Mouse (Mus musculus): ENCODE data around the gene Syvn1. TPM values are rescaled to one million over a fixed set of nuclear protein-coding genes. Genes with fewer than 3 reads are reported as not detected.

The Syvn1 gene
- polyA plus RNA-seq, 1 experiment from 2014 or later = 17.7 TPM

DNA sequence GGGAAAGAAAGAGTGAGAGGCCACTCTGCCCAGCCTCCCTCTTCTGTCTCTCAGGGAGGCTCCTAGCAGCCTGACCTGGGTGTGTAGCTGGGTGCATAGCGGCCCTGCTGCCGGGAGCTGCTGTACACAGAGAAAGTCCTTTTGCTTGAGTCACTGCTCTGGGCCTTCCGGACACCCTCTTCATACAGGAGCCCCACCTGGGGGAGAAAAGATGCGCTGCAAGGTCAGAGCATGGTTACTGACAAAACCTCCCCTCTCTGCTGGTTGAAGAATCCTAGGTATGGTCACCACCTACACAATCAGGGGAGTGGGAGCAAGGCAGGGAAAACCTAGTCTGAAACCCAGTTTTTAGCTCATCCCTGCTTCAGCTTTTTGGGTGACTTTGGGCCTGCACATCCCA lies 22.6 kb downstream of the Syvn1 start:
- no peak overlapping the region for H3K27ac ChIP-seq (ENCODE audit: low read depth, low read length)
- 66% methylated on average over 4 of the region's 4 CpGs for WGBS
- no peak overlapping the region for H3K9ac ChIP-seq (ENCODE audit: low read depth, low read length)
- peaks cover 37% of the 10 kb centered on the region for H3K36me3 ChIP-seq (ENCODE audit: control insufficient read depth, insufficient read depth)
- no peaks in the 10 kb centered on the region for H3K27me3 ChIP-seq (replicated peaks; ENCODE audit: control insufficient read depth, insufficient read depth, low read length)
- no peaks in the 10 kb centered on the region for H3K9me3 ChIP-seq (ENCODE audit: control insufficient read depth)
- H3K4me1 ChIP-seq (replicated peaks; ENCODE audit: control insufficient read depth, insufficient read depth, low read length) = no peaks in the 10 kb centered on the region
- ATAC-seq = no peak
- H3K4me2 ChIP-seq (replicated peaks; ENCODE audit: low read depth) = no peak overlapping the region
- H3K4me3 ChIP-seq (ENCODE audit: low read depth, low read length) = no peak overlapping the region
- peak; percentile 23; the same call in 1 of the 2 replicates for TF ChIP-seq CTCF (IDR thresholded peaks at IDR 0.05; ENCODE audit: low read depth)

DNA sequence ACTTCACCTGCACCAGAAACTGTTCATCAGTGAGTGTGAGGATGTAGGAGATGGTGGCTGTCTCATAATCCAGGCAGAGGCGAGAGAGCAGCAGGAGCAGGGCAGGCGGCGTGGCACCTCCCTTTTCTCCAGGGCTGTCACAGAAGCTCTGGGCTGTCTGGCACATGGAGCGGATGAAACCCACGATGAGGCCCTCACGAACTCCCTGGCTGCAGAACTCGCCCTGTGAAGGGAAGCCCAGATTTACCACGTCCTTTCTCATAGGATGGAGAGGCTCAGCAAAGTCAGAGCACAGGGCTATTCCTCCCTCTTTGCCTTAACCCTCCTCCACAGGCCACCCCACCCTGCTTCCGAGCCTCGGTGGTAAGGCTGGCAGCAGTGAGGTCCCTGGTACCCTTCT lies 23.5 kb downstream of the Syvn1 start:
- H3K4me1 ChIP-seq (replicated peaks; ENCODE audit: control insufficient read depth, insufficient read depth, low read length) = no peaks in the 10 kb centered on the region
- WGBS = 88% methylated on average over 10 of the region's 10 CpGs
- H3K9me3 ChIP-seq (ENCODE audit: control insufficient read depth) = no peaks in the 10 kb centered on the region
- H3K36me3 ChIP-seq (ENCODE audit: control insufficient read depth, insufficient read depth) = peaks cover 37% of the 10 kb centered on the region
- no peak for ATAC-seq
- TF ChIP-seq CTCF (IDR thresholded peaks at IDR 0.05; ENCODE audit: low read depth) = no peak
- H3K4me3 ChIP-seq (ENCODE audit: low read depth, low read length) = no peak overlapping the region
- H3K27ac ChIP-seq (ENCODE audit: low read depth, low read length) = no peak overlapping the region
- no peak overlapping the region for H3K9ac ChIP-seq (ENCODE audit: low read depth, low read length)
- no peak overlapping the region for H3K4me2 ChIP-seq (replicated peaks; ENCODE audit: low read depth)
- no peaks in the 10 kb centered on the region for H3K27me3 ChIP-seq (replicated peaks; ENCODE audit: control insufficient read depth, insufficient read depth, low read length)

DNA sequence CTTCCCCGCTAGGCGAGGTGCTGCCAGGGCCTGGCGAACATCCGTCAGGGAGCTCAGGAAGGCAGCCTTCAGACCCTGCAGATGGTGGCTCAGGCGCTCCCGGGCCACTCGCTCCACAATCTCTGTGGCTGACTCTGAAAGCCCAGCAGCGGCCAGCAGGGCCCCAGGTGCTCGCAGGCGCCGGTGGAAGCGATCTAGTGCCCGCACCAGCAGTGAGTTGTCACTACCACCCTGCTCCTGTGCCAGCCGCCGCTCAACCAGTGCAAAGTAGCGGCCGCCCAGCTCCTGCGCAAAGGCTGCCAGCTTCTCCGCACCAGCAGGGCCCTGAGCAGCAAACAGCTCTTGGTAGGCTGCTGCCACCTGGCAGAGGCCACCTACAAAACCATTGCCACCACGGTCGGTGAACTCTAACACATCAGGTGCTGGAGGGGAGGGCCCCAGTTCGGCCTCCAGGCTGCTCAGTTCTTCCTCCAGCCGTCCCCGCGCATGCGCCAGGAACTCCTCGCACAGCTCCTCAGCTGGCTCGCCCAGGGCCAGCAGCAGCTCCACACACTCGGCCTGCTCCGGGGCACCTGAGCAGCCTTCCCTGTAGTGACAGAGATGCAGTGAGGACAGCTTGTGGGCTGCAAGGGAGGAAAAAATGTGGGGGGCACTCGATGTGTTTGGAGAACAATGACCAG lies 24.3 kb downstream of the Syvn1 start:
- H3K4me3 ChIP-seq (ENCODE audit: low read depth, low read length) = no peak overlapping the region
- no peaks in the 10 kb centered on the region for H3K27me3 ChIP-seq (replicated peaks; ENCODE audit: control insufficient read depth, insufficient read depth, low read length)
- no peak for ATAC-seq
- no peak overlapping the region for H3K27ac ChIP-seq (ENCODE audit: low read depth, low read length)
- peaks cover 37% of the 10 kb centered on the region for H3K36me3 ChIP-seq (ENCODE audit: control insufficient read depth, insufficient read depth)
- no peaks in the 10 kb centered on the region for H3K4me1 ChIP-seq (replicated peaks; ENCODE audit: control insufficient read depth, insufficient read depth, low read length)
- H3K9me3 ChIP-seq (ENCODE audit: control insufficient read depth) = no peaks in the 10 kb centered on the region
- no peak overlapping the region for H3K4me2 ChIP-seq (replicated peaks; ENCODE audit: low read depth)
- H3K9ac ChIP-seq (ENCODE audit: low read depth, low read length) = no peak overlapping the region
- no peak for TF ChIP-seq CTCF (IDR thresholded peaks at IDR 0.05; ENCODE audit: low read depth)
- WGBS = 91% methylated on average over 31 of the region's 31 CpGs

DNA sequence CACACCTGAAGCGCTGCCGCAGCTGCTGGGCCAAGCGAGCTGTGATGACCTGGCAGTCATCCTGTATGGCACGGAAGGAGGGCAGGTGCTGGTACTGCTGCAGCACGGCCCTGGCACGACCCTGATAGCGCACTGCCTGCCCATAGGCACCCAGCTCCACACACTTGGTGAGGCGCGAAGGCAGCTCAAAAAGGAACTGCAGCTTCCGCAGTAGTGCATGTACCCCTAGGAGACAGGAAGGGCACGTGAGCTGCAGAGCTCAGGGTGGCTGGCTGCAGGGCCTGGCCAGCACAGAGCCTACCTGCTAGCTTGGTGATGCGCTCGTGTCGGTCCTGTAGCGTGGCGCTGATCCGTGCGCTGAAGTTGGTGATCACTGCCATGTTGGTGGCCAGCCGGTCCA lies 24.9 kb downstream of the Syvn1 start:
- no peak for ATAC-seq
- no peak for TF ChIP-seq CTCF (IDR thresholded peaks at IDR 0.05; ENCODE audit: low read depth)
- 0 out of 2 replicates have a peak, but pooled peaks cover 2% of the 10 kb centered on the region for H3K4me1 ChIP-seq (replicated peaks; ENCODE audit: control insufficient read depth, insufficient read depth, low read length)
- WGBS = 92% methylated on average over 19 of the region's 19 CpGs
- H3K9ac ChIP-seq (ENCODE audit: low read depth, low read length) = no peak overlapping the region
- no peak overlapping the region for H3K4me3 ChIP-seq (ENCODE audit: low read depth, low read length)
- H3K27me3 ChIP-seq (replicated peaks; ENCODE audit: control insufficient read depth, insufficient read depth, low read length) = no peaks in the 10 kb centered on the region
- no peak overlapping the region for H3K27ac ChIP-seq (ENCODE audit: low read depth, low read length)
- no peaks in the 10 kb centered on the region for H3K9me3 ChIP-seq (ENCODE audit: control insufficient read depth)
- H3K4me2 ChIP-seq (replicated peaks; ENCODE audit: low read depth) = no peak overlapping the region
- H3K36me3 ChIP-seq (ENCODE audit: control insufficient read depth, insufficient read depth) = peaks cover 37% of the 10 kb centered on the region

DNA sequence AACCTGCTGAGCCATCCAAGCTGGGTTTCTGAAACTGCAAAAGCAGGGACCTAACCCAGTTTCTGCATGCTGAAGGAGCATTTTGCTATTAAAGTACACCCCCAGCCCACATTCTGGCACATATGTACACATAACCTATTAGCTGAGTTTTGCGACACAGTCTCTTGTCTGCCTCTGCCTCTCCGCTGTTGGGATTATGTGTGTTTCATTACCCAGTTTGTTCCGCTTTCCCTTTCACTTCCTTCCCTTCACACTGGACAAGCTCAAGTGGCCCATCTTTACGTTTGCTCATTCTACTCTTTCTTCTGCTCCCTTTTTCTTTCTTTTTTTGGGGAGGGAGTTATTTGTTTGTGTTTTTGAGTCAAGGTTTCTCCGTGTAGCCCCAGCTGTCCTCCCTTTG lies 27.5 kb downstream of the Syvn1 start:
- H3K9me3 ChIP-seq (ENCODE audit: control insufficient read depth) = no peaks in the 10 kb centered on the region
- TF ChIP-seq CTCF (IDR thresholded peaks at IDR 0.05; ENCODE audit: low read depth) = no peak

DNA sequence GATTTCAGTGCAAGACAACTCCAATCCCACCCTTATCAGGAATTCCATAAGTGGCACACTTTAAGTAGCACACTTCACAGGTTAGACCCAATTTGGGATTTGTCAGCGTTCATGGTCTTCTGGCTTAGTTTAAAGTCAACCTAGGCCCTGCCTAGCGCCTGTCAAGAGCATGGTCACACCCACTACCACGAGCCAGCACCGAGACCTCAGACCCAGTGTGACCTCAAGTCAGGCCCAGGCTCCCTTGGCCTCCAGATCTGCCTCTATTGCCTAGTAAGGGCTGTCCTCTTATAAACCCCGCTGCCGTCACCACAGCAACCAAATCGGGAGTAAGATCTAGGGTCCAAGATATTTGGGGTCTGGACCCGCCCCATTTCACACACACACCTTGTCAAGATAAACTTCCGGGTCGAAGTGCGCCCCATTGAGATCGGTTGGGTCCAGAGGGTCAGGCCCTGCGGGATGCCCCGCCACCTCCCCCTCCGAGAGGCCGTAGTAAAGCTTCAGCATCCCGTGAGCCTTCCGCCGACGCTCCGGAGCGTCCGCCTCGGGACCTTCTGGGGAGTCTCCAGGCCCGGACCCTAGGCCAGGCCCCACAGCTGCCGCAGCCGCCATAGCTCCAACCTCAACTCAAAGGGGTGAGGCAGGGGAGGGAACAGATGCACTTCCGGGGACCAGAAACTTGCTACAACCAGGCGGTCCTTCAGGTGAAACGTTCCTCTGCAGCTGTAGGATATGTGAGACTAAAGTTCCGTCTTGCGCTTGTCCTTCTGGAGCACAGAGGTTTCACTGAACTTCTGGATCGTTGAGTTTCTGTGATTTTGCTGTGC lies 30.4 kb downstream of the Syvn1 start, which contains the start of gene Vps51:
Gene Vps51, minus strand, starts transcription at position 668 of the 830 bp plus-strand sequence.
- H3K4me1 ChIP-seq (replicated peaks; ENCODE audit: control insufficient read depth, insufficient read depth, low read length) = 0 out of 2 replicates have a peak, but pooled peaks cover 5% of the 10 kb centered on the region
- H3K9me3 ChIP-seq (ENCODE audit: control insufficient read depth) = no peaks in the 10 kb centered on the region
- under 1% methylated on average over 33 of the region's 33 CpGs for WGBS
- peak within 1 kb of the TSS; percentile 87 for H3K4me2 ChIP-seq (replicated peaks; ENCODE audit: low read depth)
- H3K9ac ChIP-seq (ENCODE audit: low read depth, low read length) = peak within 1 kb of the TSS; percentile 78
- TF ChIP-seq CTCF (IDR thresholded peaks at IDR 0.05; ENCODE audit: low read depth) = no peak
- H3K27me3 ChIP-seq (replicated peaks; ENCODE audit: control insufficient read depth, insufficient read depth, low read length) = no peaks in the 10 kb centered on the region
- peak within 1 kb of the TSS; percentile 84 for H3K27ac ChIP-seq (ENCODE audit: low read depth, low read length)
- peaks cover 26% of the 10 kb centered on the region for H3K36me3 ChIP-seq (ENCODE audit: control insufficient read depth, insufficient read depth)
- peak within 1 kb of the TSS; percentile 86 for H3K4me3 ChIP-seq (ENCODE audit: low read depth, low read length)
- peak; percentile 86 for ATAC-seq

More for the DNA sequence above, 27.5 kb downstream of the Syvn1 start:
- no peak for ATAC-seq
- H3K4me1 ChIP-seq (replicated peaks; ENCODE audit: control insufficient read depth, insufficient read depth, low read length) = 0 out of 2 replicates have a peak, but pooled peaks cover 5% of the 10 kb centered on the region
- no peaks in the 10 kb centered on the region for H3K27me3 ChIP-seq (replicated peaks; ENCODE audit: control insufficient read depth, insufficient read depth, low read length)
- 90% methylated on average over 5 of the region's 5 CpGs for WGBS
- H3K36me3 ChIP-seq (ENCODE audit: control insufficient read depth, insufficient read depth) = peaks cover 36% of the 10 kb centered on the region
- no peak overlapping the region for H3K4me3 ChIP-seq (ENCODE audit: low read depth, low read length)
- no peak overlapping the region for H3K4me2 ChIP-seq (replicated peaks; ENCODE audit: low read depth)
- no peak overlapping the region for H3K27ac ChIP-seq (ENCODE audit: low read depth, low read length)
- no peak overlapping the region for H3K9ac ChIP-seq (ENCODE audit: low read depth, low read length)

Data from intestine, postnatal 0 days (tissue).